Mouse (Mus musculus): ENCODE data around the gene Stx3.

GRCm38 (mm10) chr19:11808452-11808851, 10.8 kb downstream of the Stx3 start:
- no peak for TF ChIP-seq ETS1 (conservative IDR thresholded peaks at IDR 0.05; ENCODE audit: low read depth, low read length)
- no peak for TF ChIP-seq UBTF (IDR thresholded peaks at IDR 0.05; ENCODE audit: low read depth, low read length)
- no peak for TF ChIP-seq CTCF (conservative IDR thresholded peaks at IDR 0.05 in 1 of 2, IDR thresholded peaks at IDR 0.05 in 1 of 2; ENCODE audit: low read depth in 2 of 2, low read length in 2 of 2)
- no peak for TF ChIP-seq POLR2AphosphoS2 (IDR thresholded peaks at IDR 0.05; ENCODE audit: low read depth, low read length)
- TF ChIP-seq POLR2A (IDR thresholded peaks at IDR 0.05; ENCODE audit: low read depth, low read length), result no peak
- no peak for TF ChIP-seq HCFC1 (IDR thresholded peaks at IDR 0.05; ENCODE audit: low read depth, low read length)
- no peak for TF ChIP-seq EP300 (IDR thresholded peaks at IDR 0.05; ENCODE audit: low read length)
- TF ChIP-seq TCF12 (IDR thresholded peaks at IDR 0.05; ENCODE audit: low read depth, low read length), result no peak
- TF ChIP-seq CHD1 (IDR thresholded peaks at IDR 0.05; ENCODE audit: low read depth, low read length), result no peak
- TF ChIP-seq MEF2A (IDR thresholded peaks at IDR 0.05; ENCODE audit: borderline replicate concordance, low read depth, low read length), result no peak
- no peak for TF ChIP-seq ELF1 (IDR thresholded peaks at IDR 0.05; ENCODE audit: low read depth, low read length)

Data from CH12.LX (cell line).